Mouse (Mus musculus): Measurements from ENCODE around the gene Clec16a. TPM values are rescaled to one million over a fixed set of nuclear protein-coding genes. Genes with fewer than 3 reads are reported as not detected.

The Clec16a gene
- polyA plus RNA-seq, 2 experiments = 2.7 to 10.0 TPM

- no peak overlapping the region for H3K9ac ChIP-seq (replicated peaks)
- no peaks in the 10 kb centered on the region for H3K36me3 ChIP-seq (replicated peaks; ENCODE audit: control insufficient read depth, insufficient read depth, low read depth)
- ATAC-seq (ENCODE audit: insufficient read depth) (no peak), DNase-seq (ENCODE audit: low read depth in 3 of 3, low spot score in 3 of 3) (no peak)
- no peak overlapping the region for H3K27ac ChIP-seq
- peaks cover 0 to 6% of the 10 kb centered on the region in 2 experiments; a peak in 1 of 4 replicates for H3K4me1 ChIP-seq (replicated peaks; ENCODE audit: control insufficient read depth in 2 of 2, insufficient read depth in 2 of 2, low read length in 1 of 2)
- no peaks in the 10 kb centered on the region for H3K9me3 ChIP-seq (ENCODE audit: control insufficient read depth, low read length)
- TF ChIP-seq EP300 (IDR thresholded peaks at IDR 0.05; ENCODE audit: low read depth) (no peak), CTCF (IDR thresholded peaks at IDR 0.05; ENCODE audit: low read depth) (no peak)
- no peaks in the 10 kb centered on the region for H3K27me3 ChIP-seq (ENCODE audit: control insufficient read depth, insufficient read depth, low read length)
- WGBS (ENCODE audit: insufficient replicate concordance) = 50% methylated on average over 3 of the region's 3 CpGs
- no peak overlapping the region for H3K4me2 ChIP-seq (ENCODE audit: low read depth)
- no peak overlapping the region for H3K4me3 ChIP-seq (ENCODE audit: insufficient read depth in 1 of 2, low read depth in 2 of 2, low read length in 2 of 2)
These were observed 193.7 kb downstream of the Clec16a start for GRCm38 (mm10) chr16:10738866-10739265.

- no peak overlapping the region for H3K4me3 ChIP-seq (ENCODE audit: insufficient read depth in 1 of 2, low read depth in 2 of 2, low read length in 2 of 2)
- TF ChIP-seq EP300 (IDR thresholded peaks at IDR 0.05; ENCODE audit: low read depth) (no peak), CTCF (IDR thresholded peaks at IDR 0.05; ENCODE audit: low read depth) (no peak)
- H3K9ac ChIP-seq (replicated peaks) = no peak overlapping the region
- DNase-seq (ENCODE audit: low read depth in 3 of 3, low spot score in 3 of 3) = no peak
- WGBS (ENCODE audit: insufficient replicate concordance) = 58% methylated on average over 9 of the region's 9 CpGs
- ATAC-seq (ENCODE audit: insufficient read depth) = no peak
- H3K36me3 ChIP-seq (replicated peaks; ENCODE audit: control insufficient read depth, insufficient read depth, low read depth) = no peaks in the 10 kb centered on the region
- no peaks in the 10 kb centered on the region for H3K27me3 ChIP-seq (ENCODE audit: control insufficient read depth, insufficient read depth, low read length)
- H3K4me1 ChIP-seq (replicated peaks; ENCODE audit: control insufficient read depth in 2 of 2, insufficient read depth in 2 of 2, low read length in 1 of 2) = peaks cover 0 to 6% of the 10 kb centered on the region in 2 experiments; a peak in 1 of 4 replicates
- H3K27ac ChIP-seq = no peak overlapping the region
- H3K4me2 ChIP-seq (ENCODE audit: low read depth) = no peak overlapping the region
- no peaks in the 10 kb centered on the region for H3K9me3 ChIP-seq (ENCODE audit: control insufficient read depth, low read length)
These were observed 194.8 kb downstream of the Clec16a start for GRCm38 (mm10) chr16:10739854-10740398.

- DNase-seq (ENCODE audit: low read depth in 3 of 3, low spot score in 3 of 3) (no peak), ATAC-seq (ENCODE audit: insufficient read depth) (no peak)
- Histone ChIP-seq H3K4me3 (ENCODE audit: insufficient read depth in 1 of 2, low read depth in 2 of 2, low read length in 2 of 2) (no peak overlapping the region), H3K9ac (replicated peaks) (no peak overlapping the region), H3K27ac (no peak overlapping the region), H3K36me3 (replicated peaks; ENCODE audit: control insufficient read depth, insufficient read depth, low read depth) (no peaks in the 10 kb centered on the region), H3K27me3 (ENCODE audit: control insufficient read depth, insufficient read depth, low read length) (no peaks in the 10 kb centered on the region), H3K4me2 (ENCODE audit: low read depth) (no peak overlapping the region), H3K4me1 (replicated peaks; ENCODE audit: control insufficient read depth in 2 of 2, insufficient read depth in 2 of 2, low read length in 1 of 2) (peaks cover 0 to 6% of the 10 kb centered on the region in 2 experiments; a peak in 1 of 4 replicates), H3K9me3 (ENCODE audit: control insufficient read depth, low read length) (no peaks in the 10 kb centered on the region)
- TF ChIP-seq EP300 (IDR thresholded peaks at IDR 0.05; ENCODE audit: low read depth) (no peak), CTCF (IDR thresholded peaks at IDR 0.05; ENCODE audit: low read depth) (no peak)
- WGBS (ENCODE audit: insufficient replicate concordance) = 53% methylated on average over 2 of the region's 2 CpGs
These were observed 195.9 kb downstream of the Clec16a start for GRCm38 (mm10) chr16:10741082-10741481.

- TF ChIP-seq EP300 (IDR thresholded peaks at IDR 0.05; ENCODE audit: low read depth) (no peak), CTCF (IDR thresholded peaks at IDR 0.05; ENCODE audit: low read depth) (no peak)
- H3K9me3 ChIP-seq (ENCODE audit: control insufficient read depth, low read length) = no peaks in the 10 kb centered on the region
- no peaks in the 10 kb centered on the region for H3K4me1 ChIP-seq (replicated peaks; ENCODE audit: control insufficient read depth in 2 of 2, insufficient read depth in 2 of 2, low read length in 1 of 2)
- ATAC-seq (ENCODE audit: insufficient read depth) (no peak), DNase-seq (ENCODE audit: low read depth in 3 of 3, low spot score in 3 of 3) (no peak)
- no peaks in the 10 kb centered on the region for H3K27me3 ChIP-seq (ENCODE audit: control insufficient read depth, insufficient read depth, low read length)
- no peak overlapping the region for H3K4me3 ChIP-seq (ENCODE audit: insufficient read depth in 1 of 2, low read depth in 2 of 2, low read length in 2 of 2)
- 57% methylated on average over 7 of the region's 7 CpGs for WGBS (ENCODE audit: insufficient replicate concordance)
- H3K4me2 ChIP-seq (ENCODE audit: low read depth) = no peak overlapping the region
- H3K36me3 ChIP-seq (replicated peaks; ENCODE audit: control insufficient read depth, insufficient read depth, low read depth) = no peaks in the 10 kb centered on the region
- no peak overlapping the region for H3K27ac ChIP-seq
- no peak overlapping the region for H3K9ac ChIP-seq (replicated peaks)
These were observed 204.1 kb downstream of the Clec16a start for GRCm38 (mm10) chr16:10749226-10749625.

- Histone ChIP-seq H3K27me3 (ENCODE audit: control insufficient read depth, insufficient read depth, low read length) (no peaks in the 10 kb centered on the region), H3K36me3 (replicated peaks; ENCODE audit: control insufficient read depth, insufficient read depth, low read depth) (no peaks in the 10 kb centered on the region), H3K4me2 (ENCODE audit: low read depth) (no peak overlapping the region), H3K4me1 (replicated peaks; ENCODE audit: control insufficient read depth in 2 of 2, insufficient read depth in 2 of 2, low read length in 1 of 2) (no peaks in the 10 kb centered on the region), H3K9ac (replicated peaks) (no peak overlapping the region), H3K27ac (no peak overlapping the region), H3K9me3 (ENCODE audit: control insufficient read depth, low read length) (no peaks in the 10 kb centered on the region), H3K4me3 (ENCODE audit: insufficient read depth in 1 of 2, low read depth in 2 of 2, low read length in 2 of 2) (no peak overlapping the region)
- no peak for TF ChIP-seq EP300 (IDR thresholded peaks at IDR 0.05; ENCODE audit: low read depth)
- TF ChIP-seq CTCF (IDR thresholded peaks at IDR 0.05; ENCODE audit: low read depth) = no peak
- 64% methylated on average over 7 of the region's 7 CpGs for WGBS (ENCODE audit: insufficient replicate concordance)
- no peak for ATAC-seq (ENCODE audit: insufficient read depth)
- DNase-seq (ENCODE audit: low read depth in 3 of 3, low spot score in 3 of 3) = no peak
These were observed 204.7 kb downstream of the Clec16a start for GRCm38 (mm10) chr16:10749824-10750223.

All from liver, embryonic 14.5 days (tissue).